Mouse (Mus musculus): Measurements from ENCODE around the gene Gemin6.

- TF ChIP-seq TAL1 (IDR thresholded peaks at IDR 0.05; ENCODE audit: low read length) = no peak
- TF ChIP-seq CTCF (IDR thresholded peaks at IDR 0.05 in 2 of 3, conservative IDR thresholded peaks at IDR 0.05 in 1 of 3; ENCODE audit: control insufficient read depth in 1 of 3, insufficient read depth in 1 of 3, low read depth in 2 of 3, low read length in 3 of 3, poor library complexity in 1 of 3, severe bottlenecking in 1 of 3) = no peak
- no peak for TF ChIP-seq MAFK (IDR thresholded peaks at IDR 0.05; ENCODE audit: borderline replicate concordance, low read depth, low read length)
- no peak for TF ChIP-seq RCOR1 (IDR thresholded peaks at IDR 0.05; ENCODE audit: low read depth, low read length)
- no peak for TF ChIP-seq POLR2A (IDR thresholded peaks at IDR 0.05; ENCODE audit: control insufficient read depth in 1 of 2, insufficient read depth in 1 of 2, low read depth in 1 of 2, low read length in 2 of 2, poor library complexity in 1 of 2)
- TF ChIP-seq GATA1 (IDR thresholded peaks at IDR 0.05; ENCODE audit: low read depth, low read length) = no peak
- TF ChIP-seq POLR2AphosphoS2 (IDR thresholded peaks at IDR 0.05; ENCODE audit: low read length) = no peak
- no peak for TF ChIP-seq CHD1 (IDR thresholded peaks at IDR 0.05; ENCODE audit: low read depth, low read length)
Observed at GRCm38 (mm10) chr17:80180468-80180867, 43.8 kb upstream of the Gemin6 start.
